Mouse (Mus musculus): ENCODE measurements around the gene Gdf15.

Gdf15 gene

GRCm38 (mm10) chr8:70656193-70656790 lies 24.0 kb upstream of the Gdf15 start:
- no peak for DNase-seq

DNA sequence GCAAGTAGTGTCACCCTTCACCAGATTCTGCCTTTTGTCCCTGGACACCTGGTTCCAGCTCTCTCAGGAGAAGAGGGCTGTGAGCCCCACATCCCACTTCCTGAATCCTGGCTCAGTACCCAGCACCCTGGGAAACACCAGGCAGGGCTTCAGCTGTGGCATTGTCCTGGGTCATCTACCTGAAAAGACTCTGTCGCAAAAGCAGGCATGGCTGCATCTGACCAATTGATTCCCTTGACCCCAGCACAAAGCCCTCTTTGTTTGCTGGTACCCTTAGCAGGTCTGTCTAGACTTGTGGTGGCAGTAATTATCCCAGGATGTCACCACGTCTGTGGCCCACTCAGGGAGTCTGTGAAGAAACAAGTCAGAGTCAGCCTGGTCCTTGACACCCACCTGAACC lies 23.2 kb upstream of the Gdf15 start:
- DNase-seq = no peak

DNA sequence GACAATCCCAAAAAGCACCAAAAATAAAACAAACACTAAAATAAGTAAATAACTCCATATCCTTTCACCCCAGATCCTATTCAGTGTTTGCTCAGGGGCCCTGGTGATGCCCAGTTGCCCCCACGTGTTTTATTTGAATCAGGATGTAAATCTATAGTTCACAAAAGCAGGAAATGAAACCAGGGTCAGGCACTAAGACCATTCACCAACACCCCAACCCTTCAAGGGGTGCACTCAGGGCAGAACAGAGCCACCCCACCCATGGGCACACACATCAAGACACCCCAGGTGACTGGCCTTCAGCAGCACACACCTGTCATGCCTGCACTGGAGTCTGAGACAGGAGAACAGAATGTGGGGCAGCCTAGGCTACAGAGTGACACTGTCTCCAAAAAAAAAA lies 21.9 kb upstream of the Gdf15 start:
- no peak for DNase-seq

DNA sequence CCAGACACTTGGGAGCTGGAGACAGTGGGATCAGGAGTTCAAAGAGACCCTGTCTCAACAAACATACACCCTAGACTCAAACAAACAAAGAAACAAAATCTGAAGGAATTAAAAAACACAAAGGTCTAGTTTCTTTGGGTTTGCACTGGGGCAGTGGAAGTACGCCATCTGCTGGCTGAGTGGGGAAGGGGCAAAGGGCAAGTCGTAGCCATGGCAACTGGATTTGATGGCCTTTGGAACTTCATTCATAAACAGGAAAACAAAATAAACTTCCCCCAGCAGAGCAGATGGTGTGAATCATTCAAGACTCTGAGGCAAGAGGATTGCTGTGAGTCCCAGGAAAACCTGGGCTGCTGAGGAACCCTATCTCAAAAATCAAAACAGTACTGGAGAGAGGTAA lies 21.0 kb upstream of the Gdf15 start:
- DNase-seq = peak; percentile 87

DNA sequence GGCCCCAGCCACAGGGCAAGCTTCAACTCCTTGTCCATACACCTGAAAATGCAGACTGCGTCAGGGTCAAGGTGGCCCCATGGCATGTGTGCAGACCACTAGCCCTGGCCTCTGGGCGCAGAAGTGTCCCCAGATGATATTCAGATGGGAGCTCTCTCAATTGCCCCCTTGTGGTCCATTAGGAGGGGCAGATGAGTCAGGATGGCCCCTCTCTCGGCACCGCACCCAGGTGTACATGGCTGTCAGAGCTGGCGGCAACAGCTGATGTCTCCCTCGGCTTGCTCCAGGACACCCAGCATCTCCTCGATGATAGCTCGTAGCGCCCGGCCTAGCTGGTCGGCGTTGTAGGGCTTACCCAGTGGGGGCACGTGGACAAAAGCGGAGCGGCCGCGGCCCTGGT lies 18.1 kb upstream of the Gdf15 start:
- DNase-seq = no peak

- peak; percentile 93 for DNase-seq
Observed at GRCm38 (mm10) chr8:70649324-70649723, 17.1 kb upstream of the Gdf15 start.

- no peak for DNase-seq
Observed at GRCm38 (mm10) chr8:70648921-70649320, 16.7 kb upstream of the Gdf15 start.

DNA sequence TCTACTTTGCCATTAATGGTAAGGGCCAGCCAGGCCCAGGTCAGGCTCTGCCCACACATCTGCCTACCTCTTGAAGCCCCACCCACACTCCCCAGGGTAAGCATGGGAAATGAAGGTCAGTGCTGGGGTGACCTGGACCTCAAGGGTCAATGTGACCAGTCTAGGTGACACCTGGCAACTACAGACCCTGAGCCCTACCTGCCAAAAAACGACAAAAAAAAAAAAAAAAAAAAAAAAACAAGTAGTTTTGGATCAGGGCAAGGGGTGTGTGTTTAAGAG lies 15.8 kb upstream of the Gdf15 start:
- DNase-seq = no peak

GRCm38 (mm10) chr8:70647343-70648163 lies 15.3 kb upstream of the Gdf15 start:
- no peak for DNase-seq

DNA sequence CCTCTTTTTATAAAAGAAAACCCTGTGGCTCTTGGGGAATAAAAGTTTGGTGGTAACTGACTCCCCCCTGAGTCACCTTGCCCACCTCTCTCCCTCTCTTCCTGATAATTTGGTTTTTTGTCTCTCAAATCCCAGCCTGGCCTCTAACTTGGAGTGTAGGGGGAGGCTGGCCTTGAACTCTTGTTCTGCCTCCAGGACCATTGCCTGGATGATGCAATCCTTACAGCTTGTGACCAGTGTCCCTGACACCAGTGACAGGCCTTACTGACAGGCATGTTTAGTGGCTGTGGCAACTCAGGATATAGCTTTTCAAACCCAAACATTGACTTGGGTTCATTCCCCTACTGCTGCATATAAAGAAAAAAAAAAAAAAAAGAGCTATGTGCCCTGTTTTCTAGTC lies 14.5 kb upstream of the Gdf15 start:
- no peak for DNase-seq

GRCm38 (mm10) chr8:70646369-70646768 lies 14.1 kb upstream of the Gdf15 start:
- DNase-seq = no peak

DNA sequence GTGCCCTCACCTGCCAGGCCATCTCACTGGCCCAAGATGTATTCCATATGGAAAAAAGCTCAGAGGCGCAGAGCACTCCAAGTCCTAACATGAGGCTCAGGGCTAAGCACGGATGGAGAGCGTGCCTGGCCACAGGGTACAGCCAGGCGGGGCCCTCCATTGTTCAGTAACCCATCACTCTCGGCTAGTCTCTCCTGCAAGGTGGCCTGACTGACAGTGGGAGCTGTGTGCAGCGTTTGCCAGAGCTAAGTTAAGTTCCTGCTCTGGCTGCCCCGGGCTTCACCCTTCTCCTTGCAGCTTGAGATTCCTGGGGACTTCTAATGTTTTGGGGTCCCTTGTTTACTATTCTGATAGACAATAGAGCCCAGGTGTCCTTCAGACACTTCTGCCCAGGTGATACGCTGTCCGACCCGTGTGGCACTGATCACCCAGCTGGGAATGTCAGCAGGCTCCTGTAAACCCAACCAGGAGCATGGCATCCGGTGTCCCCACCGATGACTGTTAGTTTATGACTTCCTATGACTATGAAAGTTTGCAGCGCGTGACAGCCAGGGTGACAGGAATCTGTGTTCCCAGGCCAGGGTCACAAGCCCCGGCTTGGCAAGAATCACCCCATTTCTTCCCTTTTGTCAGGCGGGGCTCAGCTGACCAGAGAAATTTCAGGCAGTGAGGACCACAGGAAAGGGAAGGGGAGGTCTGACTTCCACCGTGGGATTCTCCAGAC lies 13.4 kb upstream of the Gdf15 start:
- peak; percentile 45 for DNase-seq

DNA sequence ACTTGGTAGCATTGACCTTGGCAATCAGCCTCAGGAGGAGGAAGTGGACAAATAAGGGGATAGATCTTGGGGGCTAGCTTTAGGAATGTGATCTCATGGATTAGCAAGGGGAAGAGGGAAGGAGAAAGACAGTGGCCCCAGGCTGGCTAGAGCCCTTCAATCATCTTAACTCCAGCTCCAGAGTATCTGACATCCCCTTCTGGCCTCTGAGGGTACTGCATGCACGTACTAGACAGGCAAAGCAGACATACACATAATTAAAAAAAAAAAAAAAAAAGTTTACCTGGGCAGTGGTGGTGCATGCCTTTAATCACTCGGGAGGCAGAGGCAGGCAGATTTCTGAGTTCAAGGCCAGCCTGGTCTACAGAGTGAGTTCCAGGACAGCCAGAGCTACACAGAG lies 11.8 kb upstream of the Gdf15 start:
- DNase-seq = peak; percentile 53

- DNase-seq = no peak
Observed at GRCm38 (mm10) chr8:70643019-70643418, 10.8 kb upstream of the Gdf15 start.

- DNase-seq = no peak
Observed at GRCm38 (mm10) chr8:70638752-70639151, 6.5 kb upstream of the Gdf15 start.

- no peak for DNase-seq
Observed at GRCm38 (mm10) chr8:70636838-70637237, 4.6 kb upstream of the Gdf15 start.

DNA sequence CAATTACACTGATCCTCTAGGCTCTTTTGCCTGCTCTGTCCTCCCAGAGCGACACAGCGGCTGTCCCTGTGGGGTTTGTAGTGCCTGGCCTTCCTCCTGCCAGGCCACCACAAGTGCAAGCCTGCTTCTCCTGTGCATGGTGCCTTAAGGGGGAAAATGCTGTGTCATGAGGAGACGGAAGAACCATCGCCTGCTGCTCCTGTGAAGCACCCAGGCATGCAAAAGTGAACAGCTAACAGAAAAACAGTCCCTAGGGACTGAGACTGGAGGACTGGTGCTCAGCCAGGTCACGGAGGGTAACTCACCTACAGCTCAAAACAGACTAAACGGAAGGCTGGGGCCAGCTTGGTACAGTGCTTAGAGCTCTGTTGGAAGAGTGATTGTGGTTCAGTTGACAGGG lies 3.3 kb upstream of the Gdf15 start:
- DNase-seq = no peak

DNA sequence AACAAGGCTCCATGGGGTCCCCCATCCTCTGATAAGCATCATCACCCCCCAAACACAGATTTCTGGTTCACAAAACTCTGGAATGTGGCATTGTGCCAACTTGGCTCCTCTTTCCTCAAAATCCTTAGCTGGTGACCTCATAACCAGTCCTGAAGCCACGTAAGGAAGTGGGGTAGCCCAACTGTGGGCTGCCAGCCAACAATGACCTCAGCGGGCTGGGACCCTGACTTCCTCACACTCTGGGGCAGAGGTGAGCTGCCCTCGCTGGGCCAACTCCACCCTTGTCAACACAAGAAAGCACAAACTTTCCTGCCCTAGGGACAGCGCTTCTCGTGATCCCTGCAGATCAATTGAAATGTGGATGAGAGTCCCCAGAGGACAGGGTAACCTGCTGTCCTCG lies 1.8 kb upstream of the Gdf15 start:
- DNase-seq = peak; percentile 86

DNA sequence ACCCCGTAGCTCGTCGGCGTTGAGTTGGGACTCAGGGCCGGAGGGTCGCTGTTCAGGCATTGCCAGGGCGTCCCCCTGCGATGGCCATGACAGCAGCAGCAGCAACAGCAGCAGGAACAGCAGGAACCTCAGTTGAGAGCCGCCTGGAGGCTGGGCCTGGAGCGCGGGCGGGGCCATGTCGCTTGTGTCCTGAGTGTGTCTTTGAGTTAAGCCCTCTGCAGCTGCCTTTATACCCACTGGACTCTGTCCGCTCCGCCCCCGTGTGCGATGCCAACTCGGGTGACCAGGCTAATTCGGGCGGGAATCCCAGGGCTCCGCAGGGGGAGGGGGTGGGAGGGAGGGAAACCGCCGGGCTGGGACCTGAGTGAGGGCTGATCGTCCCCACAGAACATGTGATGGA lies 820 bp downstream of the Gdf15 start:
- peak; percentile 76 for DNase-seq

- peak; percentile 88 for DNase-seq
Observed at GRCm38 (mm10) chr8:70630532-70631381, 1.5 kb downstream of the Gdf15 start.

DNA sequence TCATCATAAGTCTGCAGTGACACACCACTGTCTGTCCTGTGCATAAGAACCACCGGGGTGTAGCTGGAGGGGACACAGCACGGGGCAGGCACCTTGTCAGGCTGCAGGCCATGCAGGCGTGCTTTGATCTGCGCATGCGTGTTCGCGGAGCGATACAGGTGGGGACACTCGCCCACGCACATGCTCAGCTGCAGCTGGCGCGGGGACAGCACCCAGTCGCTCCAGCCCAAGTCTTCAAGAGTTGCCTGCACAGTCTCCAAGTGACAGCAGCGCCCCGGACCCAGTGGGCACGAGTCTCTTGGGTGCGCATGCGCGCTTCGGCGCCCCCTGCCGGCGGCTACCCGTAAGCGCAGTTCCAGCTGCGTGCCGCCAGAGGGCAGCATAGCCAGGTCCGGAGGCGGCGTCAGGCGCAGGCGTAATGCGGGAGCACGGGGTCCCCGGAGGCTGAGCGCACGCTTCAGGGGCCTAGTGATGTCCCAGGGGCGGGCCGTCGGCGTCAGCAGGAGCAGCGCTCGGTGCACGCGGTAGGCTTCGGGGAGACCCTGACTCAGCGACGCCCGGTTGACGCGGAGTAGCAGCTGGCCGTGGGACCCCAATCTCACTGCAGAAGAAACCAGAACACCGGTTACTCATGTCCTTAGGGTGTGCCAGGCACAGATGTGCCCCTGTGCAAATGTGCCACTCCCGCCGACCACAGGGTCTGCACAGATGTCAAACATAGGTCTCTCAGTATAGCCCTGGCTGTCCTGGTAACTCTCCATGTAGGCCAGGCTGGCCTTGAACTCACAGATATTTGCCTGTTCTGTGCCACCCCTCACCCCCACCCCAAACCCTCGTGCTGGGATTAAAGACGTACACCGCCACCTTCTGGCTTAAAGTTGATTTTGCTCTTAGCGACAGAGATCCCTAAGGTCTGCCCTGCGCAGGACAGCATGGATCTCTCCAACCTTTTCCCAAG lies 2.4 kb downstream of the Gdf15 start:
- peak; percentile 89 for DNase-seq

DNA sequence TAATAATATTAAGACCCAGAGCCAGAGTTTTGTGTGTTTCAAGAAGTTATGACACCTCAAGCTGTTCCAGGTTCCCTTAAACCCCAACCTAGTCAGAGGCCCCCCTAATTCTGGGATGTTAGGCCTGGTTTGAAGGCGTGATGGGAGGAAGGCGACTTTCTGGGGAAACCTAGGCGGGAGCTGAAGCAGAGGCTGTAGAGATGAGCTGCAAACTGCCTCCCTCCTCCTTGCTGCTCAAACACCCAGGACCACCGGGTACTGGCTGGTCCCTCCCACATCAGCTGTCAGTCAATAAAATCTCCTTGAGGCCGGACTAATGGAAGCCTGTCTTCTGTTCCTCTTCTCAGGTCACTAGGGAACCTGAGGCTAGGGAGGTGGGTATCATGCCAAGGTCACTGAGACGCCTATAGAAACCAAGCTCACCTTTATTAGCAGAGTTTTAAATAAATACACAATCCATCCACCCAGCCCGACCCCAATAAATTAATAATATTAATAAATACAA lies 3.2 kb downstream of the Gdf15 start:
- DNase-seq = no peak

All from lung, postnatal 10 days (tissue).